Mouse (Mus musculus): ENCODE data around the gene Gpc3. TPM values are rescaled to one million over a fixed set of nuclear protein-coding genes. Genes with fewer than 3 reads are reported as not detected.

Gene Gpc3
- polyA plus RNA-seq, 1 experiment, result not detected

DNA sequence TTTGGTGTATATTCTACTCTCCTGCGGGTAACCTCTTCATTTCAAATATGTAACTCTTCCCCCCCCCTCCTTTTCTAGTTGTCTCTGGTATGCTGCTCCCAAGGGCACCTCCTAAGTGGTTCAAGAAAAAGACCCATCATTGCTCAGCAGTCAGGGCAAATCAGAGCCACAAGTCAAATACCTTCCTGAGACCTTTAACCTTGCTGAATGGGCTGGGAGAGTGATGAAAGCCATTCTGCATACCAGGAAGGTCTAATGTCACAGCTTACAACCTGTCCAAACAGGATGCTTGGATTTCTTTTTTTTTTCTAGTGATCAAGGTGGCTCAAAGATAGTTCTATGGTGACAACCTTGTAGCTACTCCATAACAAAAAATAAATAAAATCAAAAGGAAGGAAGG is 80.0 kb downstream of the Gpc3 start:
- TF ChIP-seq USF1 (IDR thresholded peaks at IDR 0.05; ENCODE audit: low read depth) (no peak), CEBPB (IDR thresholded peaks at IDR 0.05; ENCODE audit: low read depth) (no peak), MYOG (IDR thresholded peaks at IDR 0.05; ENCODE audit: control insufficient read depth, extremely low read depth, insufficient read length) (no peak), MYOD1 (IDR thresholded peaks at IDR 0.05; ENCODE audit: control insufficient read depth, insufficient read length, low read depth) (no peak), MAX (IDR thresholded peaks at IDR 0.05) (no peak), CTCF (IDR thresholded peaks at IDR 0.05; ENCODE audit: control insufficient read depth, insufficient read depth, insufficient read length) (no peak), FOSL1 (IDR thresholded peaks at IDR 0.05; ENCODE audit: insufficient read depth, low read length, poor library complexity, severe bottlenecking) (no peak)
- Histone ChIP-seq H3K36me3 (ENCODE audit: control insufficient read depth, insufficient read depth) (no peaks in the 10 kb centered on the region), H3K79me3 (ENCODE audit: low read depth) (no peaks in the 10 kb centered on the region), H3K79me2 (ENCODE audit: control insufficient read depth, insufficient read depth) (no peaks in the 10 kb centered on the region), H3K4me3 (ENCODE audit: insufficient read depth, poor library complexity, severe bottlenecking) (no peak overlapping the region), H3K27me3 (ENCODE audit: control insufficient read depth, insufficient read depth, insufficient read length) (no peaks in the 10 kb centered on the region), H3ac (ENCODE audit: control insufficient read depth, insufficient read length, low read depth) (no peak overlapping the region)

DNA sequence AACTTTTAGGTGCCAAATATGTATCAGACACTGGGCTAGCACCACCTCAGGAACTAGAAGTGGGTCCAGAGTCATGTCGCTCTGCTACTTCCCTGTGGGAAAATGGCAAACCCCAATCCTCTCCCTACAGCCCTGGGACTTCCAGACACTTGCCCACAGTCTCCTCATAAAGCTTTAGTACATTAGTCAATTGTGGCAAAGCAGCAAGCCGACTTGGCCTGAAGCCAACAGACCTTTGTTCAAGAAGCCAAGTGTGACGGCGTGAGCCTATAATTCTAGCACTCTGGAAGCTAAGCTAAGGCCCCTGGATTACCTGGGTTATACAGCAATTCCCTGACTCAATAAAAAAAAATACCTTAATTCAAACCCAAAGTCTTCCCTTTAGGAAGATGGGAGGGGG is 80.7 kb downstream of the Gpc3 start:
- Histone ChIP-seq H3K79me2 (ENCODE audit: control insufficient read depth, insufficient read depth) (no peaks in the 10 kb centered on the region), H3ac (ENCODE audit: control insufficient read depth, insufficient read length, low read depth) (no peak overlapping the region), H3K4me3 (ENCODE audit: insufficient read depth, poor library complexity, severe bottlenecking) (no peak overlapping the region), H3K27me3 (ENCODE audit: control insufficient read depth, insufficient read depth, insufficient read length) (no peaks in the 10 kb centered on the region), H3K36me3 (ENCODE audit: control insufficient read depth, insufficient read depth) (no peaks in the 10 kb centered on the region), H3K79me3 (ENCODE audit: low read depth) (no peaks in the 10 kb centered on the region)
- TF ChIP-seq FOSL1 (IDR thresholded peaks at IDR 0.05; ENCODE audit: insufficient read depth, low read length, poor library complexity, severe bottlenecking), result no peak

DNA sequence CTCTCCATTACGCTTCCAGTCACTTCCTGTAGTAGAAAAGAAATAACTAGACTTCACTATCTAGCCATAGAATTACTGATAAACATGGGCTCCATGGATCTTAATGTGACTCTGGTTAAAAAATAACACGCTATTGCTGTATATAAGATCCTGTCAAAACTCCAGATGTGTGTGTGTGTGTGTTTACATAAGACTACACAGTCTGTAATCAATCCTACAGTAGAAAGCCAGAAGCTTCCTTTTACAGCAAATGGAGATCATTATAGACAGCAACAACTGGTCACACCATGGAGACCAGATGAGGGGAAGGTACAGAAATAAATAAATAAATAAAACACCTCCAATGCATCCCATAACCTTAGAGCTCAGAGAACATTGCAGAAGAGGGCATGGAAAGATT is 81.6 kb downstream of the Gpc3 start:
- no peaks in the 10 kb centered on the region for H3K79me2 ChIP-seq (ENCODE audit: control insufficient read depth, insufficient read depth)
- no peak overlapping the region for H3K4me3 ChIP-seq (ENCODE audit: insufficient read depth, poor library complexity, severe bottlenecking)
- TF ChIP-seq MYOD1 (IDR thresholded peaks at IDR 0.05; ENCODE audit: control insufficient read depth, insufficient read length, low read depth) (no peak), FOSL1 (IDR thresholded peaks at IDR 0.05; ENCODE audit: insufficient read depth, low read length, poor library complexity, severe bottlenecking) (no peak), CTCF (IDR thresholded peaks at IDR 0.05; ENCODE audit: control insufficient read depth, insufficient read depth, insufficient read length) (no peak), CEBPB (IDR thresholded peaks at IDR 0.05; ENCODE audit: low read depth) (no peak), MAX (IDR thresholded peaks at IDR 0.05) (no peak), MYOG (IDR thresholded peaks at IDR 0.05; ENCODE audit: control insufficient read depth, extremely low read depth, insufficient read length) (no peak), USF1 (IDR thresholded peaks at IDR 0.05; ENCODE audit: low read depth) (no peak)
- no peaks in the 10 kb centered on the region for H3K79me3 ChIP-seq (ENCODE audit: low read depth)
- H3K36me3 ChIP-seq (ENCODE audit: control insufficient read depth, insufficient read depth), result no peaks in the 10 kb centered on the region
- H3ac ChIP-seq (ENCODE audit: control insufficient read depth, insufficient read length, low read depth), result no peak overlapping the region
- no peaks in the 10 kb centered on the region for H3K27me3 ChIP-seq (ENCODE audit: control insufficient read depth, insufficient read depth, insufficient read length)

DNA sequence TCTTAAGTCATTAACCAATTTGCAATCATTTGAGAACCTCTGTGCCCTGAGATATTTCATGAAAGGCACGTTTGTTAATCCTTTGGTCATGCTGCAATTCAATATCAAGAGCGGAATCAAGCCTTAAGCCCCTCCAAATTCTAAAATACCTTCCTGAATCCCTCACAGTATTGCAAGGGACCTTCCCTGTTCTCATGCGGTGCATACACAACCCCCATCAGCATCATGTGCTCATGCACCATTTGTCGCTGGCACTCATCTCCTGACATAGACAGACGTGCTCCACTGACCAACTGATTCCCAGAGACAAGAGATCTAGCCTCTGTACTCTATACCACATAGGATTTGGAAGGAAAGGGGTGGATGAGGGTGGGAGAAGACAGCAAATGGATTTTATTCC is 87.7 kb downstream of the Gpc3 start:
- Histone ChIP-seq H3K36me3 (ENCODE audit: control insufficient read depth, insufficient read depth) (no peaks in the 10 kb centered on the region), H3K79me3 (ENCODE audit: low read depth) (no peaks in the 10 kb centered on the region), H3K79me2 (ENCODE audit: control insufficient read depth, insufficient read depth) (no peaks in the 10 kb centered on the region), H3K27me3 (ENCODE audit: control insufficient read depth, insufficient read depth, insufficient read length) (no peaks in the 10 kb centered on the region), H3K4me3 (ENCODE audit: insufficient read depth, poor library complexity, severe bottlenecking) (no peak overlapping the region), H3ac (ENCODE audit: control insufficient read depth, insufficient read length, low read depth) (no peak overlapping the region)
- TF ChIP-seq CEBPB (IDR thresholded peaks at IDR 0.05; ENCODE audit: low read depth), result no peak
- no peak for TF ChIP-seq MYOG (IDR thresholded peaks at IDR 0.05; ENCODE audit: control insufficient read depth, extremely low read depth, insufficient read length)
- no peak for TF ChIP-seq FOSL1 (IDR thresholded peaks at IDR 0.05; ENCODE audit: insufficient read depth, low read length, poor library complexity, severe bottlenecking)
- no peak for TF ChIP-seq USF1 (IDR thresholded peaks at IDR 0.05; ENCODE audit: low read depth)
- no peak for TF ChIP-seq MYOD1 (IDR thresholded peaks at IDR 0.05; ENCODE audit: control insufficient read depth, insufficient read length, low read depth)

DNA sequence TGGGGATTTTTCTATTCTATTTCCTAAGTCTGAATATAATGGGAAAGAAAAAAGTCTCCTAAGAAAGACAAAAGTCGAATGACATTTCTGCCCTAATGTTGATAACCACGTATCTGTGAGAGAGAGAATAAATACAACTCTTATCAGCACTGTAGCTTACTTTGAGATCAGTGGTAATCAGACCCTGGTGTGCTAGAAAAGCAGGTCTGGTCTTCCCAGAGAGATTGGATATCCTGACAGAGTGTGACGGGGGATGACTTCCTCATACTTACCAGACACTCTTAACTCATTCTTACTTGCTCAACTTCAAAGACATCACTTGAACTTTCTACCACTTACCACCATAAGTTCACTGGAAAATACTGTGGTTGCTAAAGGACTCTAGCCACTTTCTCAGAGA is 88.6 kb downstream of the Gpc3 start:
- H3K27me3 ChIP-seq (ENCODE audit: control insufficient read depth, insufficient read depth, insufficient read length), result no peaks in the 10 kb centered on the region
- H3K4me3 ChIP-seq (ENCODE audit: insufficient read depth, poor library complexity, severe bottlenecking), result no peak overlapping the region
- H3K36me3 ChIP-seq (ENCODE audit: control insufficient read depth, insufficient read depth), result no peaks in the 10 kb centered on the region
- H3ac ChIP-seq (ENCODE audit: control insufficient read depth, insufficient read length, low read depth), result no peak overlapping the region
- no peaks in the 10 kb centered on the region for H3K79me3 ChIP-seq (ENCODE audit: low read depth)
- no peaks in the 10 kb centered on the region for H3K79me2 ChIP-seq (ENCODE audit: control insufficient read depth, insufficient read depth)
- TF ChIP-seq MAX (IDR thresholded peaks at IDR 0.05) (no peak), FOSL1 (IDR thresholded peaks at IDR 0.05; ENCODE audit: insufficient read depth, low read length, poor library complexity, severe bottlenecking) (no peak), CTCF (IDR thresholded peaks at IDR 0.05; ENCODE audit: control insufficient read depth, insufficient read depth, insufficient read length) (no peak), USF1 (IDR thresholded peaks at IDR 0.05; ENCODE audit: low read depth) (no peak), MYOG (IDR thresholded peaks at IDR 0.05; ENCODE audit: control insufficient read depth, extremely low read depth, insufficient read length) (no peak), MYOD1 (IDR thresholded peaks at IDR 0.05; ENCODE audit: control insufficient read depth, insufficient read length, low read depth) (no peak)

DNA sequence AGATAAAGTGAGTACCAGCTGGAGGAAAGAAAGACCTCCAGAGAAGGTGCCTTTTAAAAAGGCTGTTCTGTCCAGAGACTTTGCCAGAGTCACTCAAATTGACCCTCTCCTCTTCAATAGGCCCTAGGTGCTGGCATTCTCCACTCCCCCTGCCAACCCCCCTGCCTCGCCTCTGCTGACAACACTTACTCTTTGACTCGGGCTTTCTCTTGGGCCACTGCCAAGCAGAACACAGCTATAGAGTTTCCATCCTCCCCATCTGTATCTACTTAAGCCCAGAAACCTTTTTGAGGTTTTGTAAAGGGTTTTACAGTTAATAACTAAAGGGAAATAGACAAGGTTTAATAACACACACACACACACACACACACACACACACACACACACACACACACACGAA is 99.2 kb downstream of the Gpc3 start:
- Histone ChIP-seq H3K27me3 (ENCODE audit: control insufficient read depth, insufficient read depth, insufficient read length) (no peaks in the 10 kb centered on the region), H3K79me3 (ENCODE audit: low read depth) (no peaks in the 10 kb centered on the region), H3K36me3 (ENCODE audit: control insufficient read depth, insufficient read depth) (no peaks in the 10 kb centered on the region), H3ac (ENCODE audit: control insufficient read depth, insufficient read length, low read depth) (no peak overlapping the region), H3K79me2 (ENCODE audit: control insufficient read depth, insufficient read depth) (no peaks in the 10 kb centered on the region), H3K4me3 (ENCODE audit: insufficient read depth, poor library complexity, severe bottlenecking) (no peak overlapping the region)
- TF ChIP-seq MYOD1 (IDR thresholded peaks at IDR 0.05; ENCODE audit: control insufficient read depth, insufficient read length, low read depth), result no peak

All from C2C12 (cell line).